Mouse (Mus musculus) cerebellum, adult 18-20 months (tissue): ENCODE results near the gene Zdhhc14.

Experiments used
- DNase-seq, 2 experiments: peaks; one replicate each; pipeline ENCODE4 v3.0.0; 2021

The Zdhhc14 gene

GRCm38 (mm10) chr17:5794276-5794675 lies 301.9 kb downstream of the Zdhhc14 start:
- no peak for DNase-seq

GRCm38 (mm10) chr17:5795369-5795768 lies 303.0 kb downstream of the Zdhhc14 start:
- DNase-seq, result no peak

GRCm38 (mm10) chr17:5795878-5796277 lies 303.5 kb downstream of the Zdhhc14 start:
- peak; percentile 75 to 79 for DNase-seq

- DNase-seq, result peak; percentile 18 to 35
Observed at GRCm38 (mm10) chr17:5797124-5797760, 304.9 kb downstream of the Zdhhc14 start.

GRCm38 (mm10) chr17:5798221-5798801 lies 306.0 kb downstream of the Zdhhc14 start:
- DNase-seq, result peak; percentile 49 to 61

- DNase-seq, result no peak
Observed at GRCm38 (mm10) chr17:5798900-5799299, 306.5 kb downstream of the Zdhhc14 start.

- DNase-seq, result no peak
Observed at GRCm38 (mm10) chr17:5799396-5800021, 307.2 kb downstream of the Zdhhc14 start.

- DNase-seq, result no peak
Observed at GRCm38 (mm10) chr17:5800254-5800653, 307.9 kb downstream of the Zdhhc14 start.

GRCm38 (mm10) chr17:5800824-5801560 lies 308.6 kb downstream of the Zdhhc14 start:
- DNase-seq, result no peak

GRCm38 (mm10) chr17:5801761-5802655 lies 309.7 kb downstream of the Zdhhc14 start:
- no peak for DNase-seq

GRCm38 (mm10) chr17:5802656-5802955 lies 310.2 kb downstream of the Zdhhc14 start:
- no peak for DNase-seq
